Mouse (Mus musculus): Measurements from ENCODE around the gene Cebpe. TPM values are rescaled to one million over a fixed set of nuclear protein-coding genes. Genes with fewer than 3 reads are reported as not detected.

Cebpe gene
- total and polyA plus RNA-seq, 2 experiments from 2014 or later, result not detected

GRCm38 (mm10) chr14:54676290-54676689 is 35.7 kb downstream of the Cebpe start:
- Histone ChIP-seq H3K36me3 (replicated peaks; ENCODE audit: control insufficient read depth, insufficient read depth, low read length) (peaks cover 77% of the 10 kb centered on the region), H3K4me2 (ENCODE audit: low read depth, low read length) (no peak overlapping the region), H3K4me3 (ENCODE audit: low read depth, low read length) (no peak overlapping the region), H3K27me3 (ENCODE audit: control insufficient read depth, insufficient read depth, low read length) (no peaks in the 10 kb centered on the region), H3K9ac (replicated peaks; ENCODE audit: low read depth, low read length) (no peak overlapping the region), H3K9me3 (replicated peaks; ENCODE audit: control insufficient read depth, low read length) (no peaks in the 10 kb centered on the region), H3K27ac (ENCODE audit: low read depth) (no peak overlapping the region), H3K4me1 (ENCODE audit: control insufficient read depth, insufficient read depth) (no peaks in the 10 kb centered on the region; the same call in 1 of the 2 replicates)
- ATAC-seq (ENCODE audit: insufficient read depth, low read depth) (no peak), DNase-seq (ENCODE audit: low spot score) (no peak)
- TF ChIP-seq EP300 (IDR thresholded peaks at IDR 0.05; ENCODE audit: low read depth) (no peak), CTCF (IDR thresholded peaks at IDR 0.05; ENCODE audit: low read depth) (no peak)
- 84% methylated on average over 5 of the region's 5 CpGs for WGBS

- Histone ChIP-seq H3K27ac (ENCODE audit: low read depth) (no peak overlapping the region), H3K9ac (replicated peaks; ENCODE audit: low read depth, low read length) (no peak overlapping the region; the same call in 1 of the 2 replicates), H3K9me3 (replicated peaks; ENCODE audit: control insufficient read depth, low read length) (no peaks in the 10 kb centered on the region), H3K4me2 (ENCODE audit: low read depth, low read length) (no peak overlapping the region), H3K4me3 (ENCODE audit: low read depth, low read length) (no peak overlapping the region), H3K36me3 (replicated peaks; ENCODE audit: control insufficient read depth, insufficient read depth, low read length) (peaks cover 76% of the 10 kb centered on the region), H3K4me1 (ENCODE audit: control insufficient read depth, insufficient read depth) (no peaks in the 10 kb centered on the region; the same call in 1 of the 2 replicates), H3K27me3 (ENCODE audit: control insufficient read depth, insufficient read depth, low read length) (no peaks in the 10 kb centered on the region)
- DNase-seq (ENCODE audit: low spot score) (no peak), ATAC-seq (ENCODE audit: insufficient read depth, low read depth) (no peak)
- 56% methylated on average over 2 of the region's 2 CpGs for WGBS
- no peak for TF ChIP-seq CTCF (IDR thresholded peaks at IDR 0.05; ENCODE audit: low read depth)
- TF ChIP-seq EP300 (IDR thresholded peaks at IDR 0.05; ENCODE audit: low read depth), result no peak
Measured at GRCm38 (mm10) chr14:54674317-54674716, 37.7 kb downstream of the Cebpe start.

GRCm38 (mm10) chr14:54669381-54669780 is 42.6 kb downstream of the Cebpe start:
- 81% methylated on average over 4 of the region's 4 CpGs for WGBS
- Histone ChIP-seq H3K4me3 (ENCODE audit: low read depth, low read length) (no peak overlapping the region), H3K4me1 (ENCODE audit: control insufficient read depth, insufficient read depth) (no peaks in the 10 kb centered on the region; the same call in 1 of the 2 replicates), H3K9ac (replicated peaks; ENCODE audit: low read depth, low read length) (no peak overlapping the region), H3K27me3 (ENCODE audit: control insufficient read depth, insufficient read depth, low read length) (no peaks in the 10 kb centered on the region), H3K4me2 (ENCODE audit: low read depth, low read length) (no peak overlapping the region), H3K36me3 (replicated peaks; ENCODE audit: control insufficient read depth, insufficient read depth, low read length) (peaks cover 78% of the 10 kb centered on the region), H3K9me3 (replicated peaks; ENCODE audit: control insufficient read depth, low read length) (no peaks in the 10 kb centered on the region), H3K27ac (ENCODE audit: low read depth) (no peak overlapping the region)
- ATAC-seq (ENCODE audit: insufficient read depth, low read depth) (no peak), DNase-seq (ENCODE audit: low spot score) (no peak)
- TF ChIP-seq CTCF (IDR thresholded peaks at IDR 0.05; ENCODE audit: low read depth) (peak; percentile 57), EP300 (IDR thresholded peaks at IDR 0.05; ENCODE audit: low read depth) (no peak)

- no peak overlapping the region for H3K4me2 ChIP-seq (ENCODE audit: low read depth, low read length)
- H3K9me3 ChIP-seq (replicated peaks; ENCODE audit: control insufficient read depth, low read length), result no peaks in the 10 kb centered on the region
- H3K36me3 ChIP-seq (replicated peaks; ENCODE audit: control insufficient read depth, insufficient read depth, low read length), result peaks cover 93% of the 10 kb centered on the region
- no peak overlapping the region for H3K4me3 ChIP-seq (ENCODE audit: low read depth, low read length)
- DNase-seq (ENCODE audit: low spot score) (no peak), ATAC-seq (ENCODE audit: insufficient read depth, low read depth) (no peak)
- no peaks in the 10 kb centered on the region for H3K27me3 ChIP-seq (ENCODE audit: control insufficient read depth, insufficient read depth, low read length)
- WGBS, result 87% methylated on average over 10 of the region's 10 CpGs
- no peak overlapping the region for H3K27ac ChIP-seq (ENCODE audit: low read depth)
- H3K4me1 ChIP-seq (ENCODE audit: control insufficient read depth, insufficient read depth), result no peaks in the 10 kb centered on the region
- TF ChIP-seq EP300 (IDR thresholded peaks at IDR 0.05; ENCODE audit: low read depth) (no peak), CTCF (IDR thresholded peaks at IDR 0.05; ENCODE audit: low read depth) (no peak)
- H3K9ac ChIP-seq (replicated peaks; ENCODE audit: low read depth, low read length), result no peak overlapping the region
Measured at GRCm38 (mm10) chr14:54664477-54665222, 47.3 kb downstream of the Cebpe start.

Other genes starting within 250 kb of the Cebpe start
- gene Lrp10, start 248.0 kb downstream of the Cebpe start, total RNA-seq (2014; rRNA removed; ENCODE audit: low replicate concordance), result 81.5 and 110 TPM in 2 replicates
- gene Lrp10, start 248.0 kb downstream of the Cebpe start, polyA plus RNA-seq (2015; fragmentation: Nextera tagmentation; extraction: Ambion mirVana), result 47.8 and 54.4 TPM in 2 replicates
- 0.77 TPM in 1 of 2 replicates, not detected in the other for gene Rem2, start 236.1 kb downstream of the Cebpe start, total RNA-seq (2014; rRNA removed; ENCODE audit: low replicate concordance)
- gene Rem2, start 236.1 kb downstream of the Cebpe start, polyA plus RNA-seq (2015; fragmentation: Nextera tagmentation; extraction: Ambion mirVana), result 0.15 and 0.27 TPM in 2 replicates
- gene Prmt5, start 194.6 kb downstream of the Cebpe start, total RNA-seq (2014; rRNA removed; ENCODE audit: low replicate concordance), result 35.0 and 42.0 TPM in 2 replicates
- gene Prmt5, start 194.6 kb downstream of the Cebpe start, polyA plus RNA-seq (2015; fragmentation: Nextera tagmentation; extraction: Ambion mirVana), result 30.6 and 31.6 TPM in 2 replicates
- 84.6 and 109 TPM in 2 replicates for gene Haus4, start 157.6 kb downstream of the Cebpe start, total RNA-seq (2014; rRNA removed; ENCODE audit: low replicate concordance)
- 26.3 and 27.0 TPM in 2 replicates for gene Haus4, start 157.6 kb downstream of the Cebpe start, polyA plus RNA-seq (2015; fragmentation: Nextera tagmentation; extraction: Ambion mirVana)
- gene Ajuba, start 134.6 kb downstream of the Cebpe start, total RNA-seq (2014; rRNA removed; ENCODE audit: low replicate concordance), result 24.8 and 32.5 TPM in 2 replicates
- gene Ajuba, start 134.6 kb downstream of the Cebpe start, polyA plus RNA-seq (2015; fragmentation: Nextera tagmentation; extraction: Ambion mirVana), result 9.9 and 11.3 TPM in 2 replicates
- gene 4931414P19Rik, start 106.2 kb downstream of the Cebpe start, total RNA-seq (2014; rRNA removed; ENCODE audit: low replicate concordance), result 5.3 and 12.4 TPM in 2 replicates
- gene 4931414P19Rik, start 106.2 kb downstream of the Cebpe start, polyA plus RNA-seq (2015; fragmentation: Nextera tagmentation; extraction: Ambion mirVana), result 3.3 and 4.0 TPM in 2 replicates
- 207 TPM in 2 replicates for gene Psmb5, start 94.2 kb downstream of the Cebpe start, total RNA-seq (2014; rRNA removed; ENCODE audit: low replicate concordance)
- gene Psmb5, start 94.2 kb downstream of the Cebpe start, polyA plus RNA-seq (2015; fragmentation: Nextera tagmentation; extraction: Ambion mirVana), result 342 and 350 TPM in 2 replicates
- not detected in 2 replicates for gene Psmb11, start 90.7 kb downstream of the Cebpe start, total RNA-seq (2014; rRNA removed; ENCODE audit: low replicate concordance)
- gene Psmb11, start 90.7 kb downstream of the Cebpe start, polyA plus RNA-seq (2015; fragmentation: Nextera tagmentation; extraction: Ambion mirVana), result not detected in 2 replicates
- gene Gm17606, start 71.2 kb downstream of the Cebpe start, total RNA-seq (2014; rRNA removed; ENCODE audit: low replicate concordance), result not detected in 2 replicates
- not detected in 2 replicates for gene Gm17606, start 71.2 kb downstream of the Cebpe start, polyA plus RNA-seq (2015; fragmentation: Nextera tagmentation; extraction: Ambion mirVana)
- 6.2 and 7.0 TPM in 2 replicates for gene Cdh24, start 70.8 kb downstream of the Cebpe start, total RNA-seq (2014; rRNA removed; ENCODE audit: low replicate concordance)
- gene Cdh24, start 70.8 kb downstream of the Cebpe start, polyA plus RNA-seq (2015; fragmentation: Nextera tagmentation; extraction: Ambion mirVana), result 0.41 and 0.47 TPM in 2 replicates
- 15.4 and 27.8 TPM in 2 replicates for gene 1700123O20Rik, start 26.0 kb downstream of the Cebpe start, total RNA-seq (2014; rRNA removed; ENCODE audit: low replicate concordance)
- 39.1 and 40.8 TPM in 2 replicates for gene 1700123O20Rik, start 26.0 kb downstream of the Cebpe start, polyA plus RNA-seq (2015; fragmentation: Nextera tagmentation; extraction: Ambion mirVana)
- gene Acin1, start 25.2 kb downstream of the Cebpe start, total RNA-seq (2014; rRNA removed; ENCODE audit: low replicate concordance), result 54.8 and 69.7 TPM in 2 replicates
- 56.0 and 57.5 TPM in 2 replicates for gene Acin1, start 25.2 kb downstream of the Cebpe start, polyA plus RNA-seq (2015; fragmentation: Nextera tagmentation; extraction: Ambion mirVana)
- not detected in 2 replicates for gene Gm29776, start 13.3 kb downstream of the Cebpe start, total RNA-seq (2014; rRNA removed; ENCODE audit: low replicate concordance)
- gene Gm29776, start 13.3 kb downstream of the Cebpe start, polyA plus RNA-seq (2015; fragmentation: Nextera tagmentation; extraction: Ambion mirVana), result 0.10 and 0.11 TPM in 2 replicates
- gene Slc7a8, start 69.8 kb upstream of the Cebpe start, total RNA-seq (2014; rRNA removed; ENCODE audit: low replicate concordance), result 3.1 and 3.2 TPM in 2 replicates
- gene Slc7a8, start 69.8 kb upstream of the Cebpe start, polyA plus RNA-seq (2015; fragmentation: Nextera tagmentation; extraction: Ambion mirVana), result 1.2 and 1.3 TPM in 2 replicates
- gene Rnf212b, start 102.0 kb upstream of the Cebpe start, total RNA-seq (2014; rRNA removed; ENCODE audit: low replicate concordance), result not detected in 2 replicates
- gene Rnf212b, start 102.0 kb upstream of the Cebpe start, polyA plus RNA-seq (2015; fragmentation: Nextera tagmentation; extraction: Ambion mirVana), result 0.15 TPM in 1 of 2 replicates, not detected in the other
- 4.5 and 5.1 TPM in 2 replicates for gene Homez, start 158.8 kb upstream of the Cebpe start, total RNA-seq (2014; rRNA removed; ENCODE audit: low replicate concordance)
- gene Homez, start 158.8 kb upstream of the Cebpe start, polyA plus RNA-seq (2015; fragmentation: Nextera tagmentation; extraction: Ambion mirVana), result 4.3 and 5.4 TPM in 2 replicates
- gene Ppp1r3e, start 165.4 kb upstream of the Cebpe start, total RNA-seq (2014; rRNA removed; ENCODE audit: low replicate concordance), result 0.08 and 1.3 TPM in 2 replicates
- 0.79 and 1.3 TPM in 2 replicates for gene Ppp1r3e, start 165.4 kb upstream of the Cebpe start, polyA plus RNA-seq (2015; fragmentation: Nextera tagmentation; extraction: Ambion mirVana)
- 20.6 and 31.1 TPM in 2 replicates for gene Bcl2l2, start 171.2 kb upstream of the Cebpe start, total RNA-seq (2014; rRNA removed; ENCODE audit: low replicate concordance)
- gene Bcl2l2, start 171.2 kb upstream of the Cebpe start, polyA plus RNA-seq (2015; fragmentation: Nextera tagmentation; extraction: Ambion mirVana), result 2.9 and 3.3 TPM in 2 replicates
- gene Gm20521, start 171.3 kb upstream of the Cebpe start, total RNA-seq (2014; rRNA removed; ENCODE audit: low replicate concordance), result not detected in 2 replicates
- 0.18 TPM in 1 of 2 replicates, not detected in the other for gene Gm20521, start 171.3 kb upstream of the Cebpe start, polyA plus RNA-seq (2015; fragmentation: Nextera tagmentation; extraction: Ambion mirVana)
- 27.6 and 44.5 TPM in 2 replicates for gene Pabpn1, start 180.3 kb upstream of the Cebpe start, total RNA-seq (2014; rRNA removed; ENCODE audit: low replicate concordance)
- gene Pabpn1, start 180.3 kb upstream of the Cebpe start, polyA plus RNA-seq (2015; fragmentation: Nextera tagmentation; extraction: Ambion mirVana), result 35.0 and 36.2 TPM in 2 replicates
- gene Slc22a17, start 201.0 kb upstream of the Cebpe start, total RNA-seq (2014; rRNA removed; ENCODE audit: low replicate concordance), result 46.6 and 46.8 TPM in 2 replicates
- gene Slc22a17, start 201.0 kb upstream of the Cebpe start, polyA plus RNA-seq (2015; fragmentation: Nextera tagmentation; extraction: Ambion mirVana), result 22.3 and 22.7 TPM in 2 replicates
- 12.5 and 22.2 TPM in 2 replicates for gene Efs, start 214.0 kb upstream of the Cebpe start, total RNA-seq (2014; rRNA removed; ENCODE audit: low replicate concordance)
- gene Efs, start 214.0 kb upstream of the Cebpe start, polyA plus RNA-seq (2015; fragmentation: Nextera tagmentation; extraction: Ambion mirVana), result 3.9 and 4.1 TPM in 2 replicates
- not detected in 2 replicates for gene Il25, start 220.5 kb upstream of the Cebpe start, total RNA-seq (2014; rRNA removed; ENCODE audit: low replicate concordance)
- 0.11 TPM in 1 of 2 replicates, not detected in the other for gene Il25, start 220.5 kb upstream of the Cebpe start, polyA plus RNA-seq (2015; fragmentation: Nextera tagmentation; extraction: Ambion mirVana)
- 3.1 and 8.1 TPM in 2 replicates for gene Cmtm5, start 224.1 kb upstream of the Cebpe start, total RNA-seq (2014; rRNA removed; ENCODE audit: low replicate concordance)
- 0.34 and 0.85 TPM in 2 replicates for gene Cmtm5, start 224.1 kb upstream of the Cebpe start, polyA plus RNA-seq (2015; fragmentation: Nextera tagmentation; extraction: Ambion mirVana)

Data from heart, postnatal 0 days (tissue).